Mouse (Mus musculus): ENCODE results near the gene Zbtb43. TPM values are rescaled to one million over a fixed set of nuclear protein-coding genes. Genes with fewer than 3 reads are reported as not detected.

The Zbtb43 gene
- polyA plus RNA-seq, 1 experiment from 2014 or later, result 6.1 TPM

GRCm38 (mm10) chr2:33459660-33460059 is 8.7 kb downstream of the Zbtb43 start:
- H3K36me3 ChIP-seq (ENCODE audit: control insufficient read depth, insufficient read depth), result peaks cover 5% of the 10 kb centered on the region
- ATAC-seq (ENCODE audit: low read depth), result no peak
- 36% methylated on average over 4 of the region's 4 CpGs for WGBS (ENCODE audit: insufficient replicate concordance)
- H3K4me1 ChIP-seq (ENCODE audit: control insufficient read depth, low read depth, low read length), result peaks cover 2% of the 10 kb centered on the region; the same call in 1 of the 2 replicates
- H3K9me3 ChIP-seq (replicated peaks; ENCODE audit: control insufficient read depth, low read length), result no peaks in the 10 kb centered on the region
- no peaks in the 10 kb centered on the region for H3K27me3 ChIP-seq (ENCODE audit: control insufficient read depth, insufficient read depth, low read depth, low read length)
- H3K27ac ChIP-seq (ENCODE audit: low read length), result no peak overlapping the region
- H3K4me3 ChIP-seq (ENCODE audit: low read depth, low read length), result no peak overlapping the region
- H3K4me2 ChIP-seq (ENCODE audit: low read depth, low read length), result no peak overlapping the region
- H3K9ac ChIP-seq (ENCODE audit: low read depth, low read length), result no peak overlapping the region

DNA sequence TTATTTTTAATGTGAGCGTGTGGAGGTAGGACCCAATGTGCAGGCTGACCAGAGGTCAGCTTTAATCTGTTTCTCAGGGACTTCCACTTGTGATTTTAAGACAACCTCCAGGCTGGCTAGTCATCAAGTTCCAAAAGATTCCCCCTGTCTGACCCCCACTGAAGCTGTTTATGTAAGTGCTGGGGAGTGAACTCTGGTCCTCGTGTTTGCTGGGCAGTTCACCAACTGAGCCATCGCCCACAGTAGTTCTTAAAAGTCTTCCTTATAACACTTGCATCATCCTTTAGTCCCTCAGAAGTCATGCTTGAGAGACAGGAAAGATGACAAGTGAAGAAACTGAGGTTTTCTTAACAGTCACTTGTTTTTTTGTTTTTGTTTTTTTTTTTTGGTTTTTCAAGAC is 11.7 kb downstream of the Zbtb43 start:
- no peak overlapping the region for H3K9ac ChIP-seq (ENCODE audit: low read depth, low read length)
- H3K9me3 ChIP-seq (replicated peaks; ENCODE audit: control insufficient read depth, low read length), result no peaks in the 10 kb centered on the region
- 67% methylated on average over 3 of the region's 3 CpGs for WGBS (ENCODE audit: insufficient replicate concordance)
- H3K4me3 ChIP-seq (ENCODE audit: low read depth, low read length), result no peak overlapping the region
- H3K4me1 ChIP-seq (ENCODE audit: control insufficient read depth, low read depth, low read length), result peaks cover 6% of the 10 kb centered on the region
- H3K27ac ChIP-seq (ENCODE audit: low read length), result no peak overlapping the region
- H3K36me3 ChIP-seq (ENCODE audit: control insufficient read depth, insufficient read depth), result peaks cover 18% of the 10 kb centered on the region
- no peak for ATAC-seq (ENCODE audit: low read depth)
- H3K4me2 ChIP-seq (ENCODE audit: low read depth, low read length), result no peak overlapping the region
- no peaks in the 10 kb centered on the region for H3K27me3 ChIP-seq (ENCODE audit: control insufficient read depth, insufficient read depth, low read depth, low read length)

DNA sequence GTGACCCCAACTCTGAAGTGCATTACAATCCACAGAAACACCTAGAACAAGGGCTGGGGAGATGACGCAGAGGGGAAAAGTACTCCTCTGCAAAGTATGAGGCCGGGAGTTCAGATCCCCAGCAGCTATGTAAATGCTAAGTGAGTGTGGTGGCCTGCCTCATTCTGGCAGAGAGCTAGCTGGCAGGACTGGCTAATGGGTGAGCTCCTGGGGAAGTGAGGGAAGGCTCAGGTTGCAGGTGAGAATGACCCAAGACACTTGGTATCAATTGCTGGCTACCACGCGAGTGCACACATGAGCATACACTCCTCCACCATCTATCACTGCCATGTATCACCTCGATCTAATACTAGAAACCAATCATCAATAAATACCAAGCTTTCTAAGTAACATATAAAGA is 12.1 kb downstream of the Zbtb43 start:
- no peaks in the 10 kb centered on the region for H3K27me3 ChIP-seq (ENCODE audit: control insufficient read depth, insufficient read depth, low read depth, low read length)
- WGBS (ENCODE audit: insufficient replicate concordance), result 77% methylated on average over 5 of the region's 5 CpGs
- no peak overlapping the region for H3K9ac ChIP-seq (ENCODE audit: low read depth, low read length)
- no peak overlapping the region for H3K4me3 ChIP-seq (ENCODE audit: low read depth, low read length)
- H3K27ac ChIP-seq (ENCODE audit: low read length), result no peak overlapping the region
- H3K4me1 ChIP-seq (ENCODE audit: control insufficient read depth, low read depth, low read length), result peaks cover 6% of the 10 kb centered on the region
- peaks cover 18% of the 10 kb centered on the region for H3K36me3 ChIP-seq (ENCODE audit: control insufficient read depth, insufficient read depth)
- no peaks in the 10 kb centered on the region for H3K9me3 ChIP-seq (replicated peaks; ENCODE audit: control insufficient read depth, low read length)
- ATAC-seq (ENCODE audit: low read depth), result no peak
- H3K4me2 ChIP-seq (ENCODE audit: low read depth, low read length), result no peak overlapping the region

DNA sequence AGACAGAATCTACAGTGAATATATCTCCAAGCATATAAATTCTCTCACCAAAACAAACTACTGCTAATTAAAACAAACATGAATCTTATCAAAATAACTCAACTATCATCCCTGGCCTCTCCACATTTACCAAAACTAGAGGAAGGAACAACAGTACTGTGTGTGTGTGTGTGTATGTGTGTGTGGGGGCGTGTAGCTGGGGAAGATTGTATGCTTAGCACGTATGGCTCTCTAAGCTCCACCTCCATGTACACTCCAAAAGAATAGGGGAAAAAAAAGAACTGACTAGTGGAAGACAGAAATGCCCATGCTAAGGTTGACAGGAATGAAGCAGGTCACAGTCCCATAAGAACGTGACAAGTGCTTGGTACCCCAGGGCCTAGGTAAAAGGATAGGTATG is 13.0 kb downstream of the Zbtb43 start:
- ATAC-seq (ENCODE audit: low read depth), result no peak
- H3K36me3 ChIP-seq (ENCODE audit: control insufficient read depth, insufficient read depth), result peaks cover 18% of the 10 kb centered on the region
- 62% methylated on average over 3 of the region's 3 CpGs for WGBS (ENCODE audit: insufficient replicate concordance)
- H3K4me1 ChIP-seq (ENCODE audit: control insufficient read depth, low read depth, low read length), result peaks cover 6% of the 10 kb centered on the region
- no peak overlapping the region for H3K4me2 ChIP-seq (ENCODE audit: low read depth, low read length)
- H3K9ac ChIP-seq (ENCODE audit: low read depth, low read length), result no peak overlapping the region
- H3K27me3 ChIP-seq (ENCODE audit: control insufficient read depth, insufficient read depth, low read depth, low read length), result no peaks in the 10 kb centered on the region
- no peaks in the 10 kb centered on the region for H3K9me3 ChIP-seq (replicated peaks; ENCODE audit: control insufficient read depth, low read length)
- no peak overlapping the region for H3K4me3 ChIP-seq (ENCODE audit: low read depth, low read length)
- H3K27ac ChIP-seq (ENCODE audit: low read length), result no peak overlapping the region

GRCm38 (mm10) chr2:33454816-33455215 is 13.5 kb downstream of the Zbtb43 start:
- Histone ChIP-seq H3K9me3 (replicated peaks; ENCODE audit: control insufficient read depth, low read length) (no peaks in the 10 kb centered on the region), H3K4me2 (ENCODE audit: low read depth, low read length) (no peak overlapping the region), H3K9ac (ENCODE audit: low read depth, low read length) (no peak overlapping the region), H3K27me3 (ENCODE audit: control insufficient read depth, insufficient read depth, low read depth, low read length) (no peaks in the 10 kb centered on the region), H3K4me3 (ENCODE audit: low read depth, low read length) (no peak overlapping the region), H3K4me1 (ENCODE audit: control insufficient read depth, low read depth, low read length) (peaks cover 4% of the 10 kb centered on the region), H3K36me3 (ENCODE audit: control insufficient read depth, insufficient read depth) (peaks cover 18% of the 10 kb centered on the region), H3K27ac (ENCODE audit: low read length) (no peak overlapping the region)
- no peak for ATAC-seq (ENCODE audit: low read depth)
- WGBS (ENCODE audit: insufficient replicate concordance), result 78% methylated on average over 8 of the region's 8 CpGs

DNA sequence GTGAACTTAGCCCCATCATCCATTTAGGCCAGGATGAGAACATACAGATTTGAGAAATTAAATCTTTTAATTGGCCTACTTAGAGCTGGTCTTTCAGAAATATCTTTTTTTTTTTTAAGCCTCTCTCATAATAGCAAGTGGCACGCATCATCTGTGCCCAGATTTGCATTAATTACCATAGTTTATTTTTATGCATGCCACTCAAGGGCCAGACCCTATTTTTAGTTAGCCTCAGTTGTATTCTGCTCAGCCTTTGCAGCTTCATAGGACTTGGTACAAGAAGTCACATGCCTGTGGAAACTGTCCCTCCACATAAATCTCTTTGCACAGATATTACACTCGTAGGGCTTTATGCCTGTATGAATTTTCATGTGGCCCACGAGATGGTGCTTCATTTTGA is 14.9 kb downstream of the Zbtb43 start:
- no peak overlapping the region for H3K4me3 ChIP-seq (ENCODE audit: low read depth, low read length)
- no peaks in the 10 kb centered on the region for H3K27me3 ChIP-seq (ENCODE audit: control insufficient read depth, insufficient read depth, low read depth, low read length)
- H3K27ac ChIP-seq (ENCODE audit: low read length), result no peak overlapping the region
- H3K4me1 ChIP-seq (ENCODE audit: control insufficient read depth, low read depth, low read length), result peaks cover 4% of the 10 kb centered on the region
- H3K9ac ChIP-seq (ENCODE audit: low read depth, low read length), result no peak overlapping the region
- H3K4me2 ChIP-seq (ENCODE audit: low read depth, low read length), result no peak overlapping the region
- H3K9me3 ChIP-seq (replicated peaks; ENCODE audit: control insufficient read depth, low read length), result no peaks in the 10 kb centered on the region
- 82% methylated on average over 3 of the region's 3 CpGs for WGBS (ENCODE audit: insufficient replicate concordance)
- ATAC-seq (ENCODE audit: low read depth), result no peak
- H3K36me3 ChIP-seq (ENCODE audit: control insufficient read depth, insufficient read depth), result peaks cover 18% of the 10 kb centered on the region; the same call in 1 of the 2 replicates

DNA sequence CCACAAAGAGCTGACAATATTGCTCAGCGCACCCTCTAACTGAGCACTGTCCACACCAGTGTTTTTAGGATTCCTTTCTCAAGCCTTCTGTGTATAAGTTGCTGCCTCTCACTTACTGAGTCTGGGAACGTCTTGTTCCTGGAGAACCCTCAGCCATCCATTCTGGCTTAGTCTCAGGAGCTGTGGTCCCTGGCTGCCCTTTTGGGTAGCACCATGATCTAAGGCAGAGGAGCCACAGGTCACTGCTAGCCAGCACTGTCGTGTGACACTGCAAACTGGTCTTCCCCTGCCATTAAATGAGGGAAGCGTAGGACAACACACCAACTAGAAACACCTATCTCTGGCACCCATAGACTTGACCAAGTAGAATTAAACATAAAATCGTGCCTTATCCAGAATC is 15.6 kb downstream of the Zbtb43 start:
- H3K4me2 ChIP-seq (ENCODE audit: low read depth, low read length), result no peak overlapping the region
- no peak for ATAC-seq (ENCODE audit: low read depth)
- no peaks in the 10 kb centered on the region for H3K27me3 ChIP-seq (ENCODE audit: control insufficient read depth, insufficient read depth, low read depth, low read length)
- no peak overlapping the region for H3K4me3 ChIP-seq (ENCODE audit: low read depth, low read length)
- H3K4me1 ChIP-seq (ENCODE audit: control insufficient read depth, low read depth, low read length), result peaks cover 4% of the 10 kb centered on the region
- peaks cover 18% of the 10 kb centered on the region; the same call in 1 of the 2 replicates for H3K36me3 ChIP-seq (ENCODE audit: control insufficient read depth, insufficient read depth)
- H3K27ac ChIP-seq (ENCODE audit: low read length), result no peak overlapping the region
- H3K9ac ChIP-seq (ENCODE audit: low read depth, low read length), result no peak overlapping the region
- WGBS (ENCODE audit: insufficient replicate concordance), result 76% methylated on average over 5 of the region's 5 CpGs
- no peaks in the 10 kb centered on the region for H3K9me3 ChIP-seq (replicated peaks; ENCODE audit: control insufficient read depth, low read length)

DNA sequence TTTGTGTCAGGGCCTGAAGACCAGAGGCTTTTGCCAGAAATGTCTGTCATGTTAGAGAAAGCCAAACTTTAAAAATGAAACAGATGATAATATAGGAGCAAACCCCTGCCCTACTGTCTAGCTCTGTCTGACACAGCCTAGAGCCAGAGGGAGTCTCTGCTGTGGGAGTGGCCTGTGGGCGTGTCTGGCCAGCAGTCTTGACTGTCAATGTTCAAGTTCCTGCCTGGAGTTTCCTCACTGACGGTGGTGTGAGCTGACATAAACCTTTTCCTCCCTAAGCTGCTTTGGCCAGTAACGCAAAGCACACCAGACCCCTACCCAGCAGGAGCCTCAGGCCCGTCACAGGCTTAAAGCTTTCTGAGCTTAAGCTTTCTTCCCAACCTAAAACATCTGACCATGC is 16.2 kb downstream of the Zbtb43 start:
- Histone ChIP-seq H3K27me3 (ENCODE audit: control insufficient read depth, insufficient read depth, low read depth, low read length) (no peaks in the 10 kb centered on the region), H3K27ac (ENCODE audit: low read length) (no peak overlapping the region), H3K4me1 (ENCODE audit: control insufficient read depth, low read depth, low read length) (peaks cover 4% of the 10 kb centered on the region), H3K9me3 (replicated peaks; ENCODE audit: control insufficient read depth, low read length) (no peaks in the 10 kb centered on the region), H3K9ac (ENCODE audit: low read depth, low read length) (no peak overlapping the region), H3K4me3 (ENCODE audit: low read depth, low read length) (no peak overlapping the region), H3K36me3 (ENCODE audit: control insufficient read depth, insufficient read depth) (peaks cover 18% of the 10 kb centered on the region; the same call in 1 of the 2 replicates), H3K4me2 (ENCODE audit: low read depth, low read length) (no peak overlapping the region)
- 23% methylated on average over 4 of the region's 4 CpGs for WGBS (ENCODE audit: insufficient replicate concordance)
- ATAC-seq (ENCODE audit: low read depth), result no peak

GRCm38 (mm10) chr2:33451038-33451978 is 17.1 kb downstream of the Zbtb43 start:
- H3K9me3 ChIP-seq (replicated peaks; ENCODE audit: control insufficient read depth, low read length), result no peaks in the 10 kb centered on the region
- no peak overlapping the region for H3K4me3 ChIP-seq (ENCODE audit: low read depth, low read length)
- no peak for ATAC-seq (ENCODE audit: low read depth)
- no peaks in the 10 kb centered on the region for H3K27me3 ChIP-seq (ENCODE audit: control insufficient read depth, insufficient read depth, low read depth, low read length)
- no peak overlapping the region for H3K27ac ChIP-seq (ENCODE audit: low read length)
- WGBS (ENCODE audit: insufficient replicate concordance), result 71% methylated on average over 11 of the region's 11 CpGs
- peaks cover 4% of the 10 kb centered on the region for H3K4me1 ChIP-seq (ENCODE audit: control insufficient read depth, low read depth, low read length)
- peaks cover 18% of the 10 kb centered on the region; the same call in 1 of the 2 replicates for H3K36me3 ChIP-seq (ENCODE audit: control insufficient read depth, insufficient read depth)
- no peak overlapping the region for H3K9ac ChIP-seq (ENCODE audit: low read depth, low read length)
- no peak overlapping the region for H3K4me2 ChIP-seq (ENCODE audit: low read depth, low read length)
